In the genomic region with DNA sequence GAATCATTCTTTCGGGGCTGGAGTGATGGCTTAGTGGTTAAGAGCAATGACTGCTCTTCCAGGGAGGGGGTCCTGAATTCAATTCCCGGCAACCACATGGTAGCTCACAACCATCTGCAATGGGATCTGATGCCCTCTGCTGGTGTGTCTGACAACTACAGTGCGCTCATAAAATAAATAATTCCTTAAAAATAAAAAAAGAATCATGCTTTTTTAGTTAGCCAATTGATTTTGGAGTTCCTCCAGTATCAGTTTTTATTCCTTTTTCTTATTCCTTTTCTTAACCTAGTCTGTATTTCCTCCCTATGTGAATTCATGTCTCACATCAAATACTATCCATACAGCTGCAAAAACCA, we compare ENCODE assay signal across 18 mouse cellular contexts. TPM values are rescaled to one million over a fixed set of nuclear protein-coding genes. Genes with fewer than 3 reads are reported as not detected.
DNase-seq lines count a peak whose midpoint lies in the region; ATAC-seq and TF ChIP-seq lines count a peak whose summit lies in the region.
"Had no signal": no experiment of that assay in that cellular context is flagged by ENCODE, and none has a peak within 500 bp of the region (broad histone marks: within the 10 kb centered on the region; RNA-seq: fewer than 3 reads in every experiment).

No protein-coding gene starts in this region.

- H3K9me3 ChIP-seq in liver, embryonic 11.5 days (ENCODE audit: control insufficient read depth, low read length), result no peaks in the 10 kb centered on the region
- H3K9me3 ChIP-seq in stomach, postnatal 0 days (ENCODE audit: control insufficient read depth, low read length), result no peaks in the 10 kb centered on the region
- H3K9me3 ChIP-seq: embryonic facial prominence, embryonic 10.5 days; heart, embryonic 15.5 days had no signal

- no peaks in the 10 kb centered on the region for H3K36me3 ChIP-seq in liver, adult 2 months (ENCODE audit: control insufficient read depth, insufficient read depth, low read length)
- H3K36me3 ChIP-seq in liver, embryonic 11.5 days (ENCODE audit: control insufficient read depth, insufficient read depth, low read length), result no peaks in the 10 kb centered on the region
- H3K36me3 ChIP-seq in stomach, postnatal 0 days (ENCODE audit: control insufficient read depth, insufficient read depth, low read length), result no peaks in the 10 kb centered on the region
- H3K36me3 ChIP-seq: embryonic facial prominence, embryonic 10.5 days; heart, embryonic 15.5 days had no signal

- TF ChIP-seq CTCF in gastrocnemius, adult 2 months (IDR thresholded peaks at IDR 0.05), result peak; percentile 13; the same call in 1 of the 2 replicates
- TF ChIP-seq CTCF in liver, adult 2 months (IDR thresholded peaks at IDR 0.05; ENCODE audit: low read depth, low read length), result 0 out of 2 replicates have a peak, but pooled peaks have one; percentile 6
- peak; percentile 25 for TF ChIP-seq CTCF in stomach, postnatal 0 days (IDR thresholded peaks at IDR 0.05; ENCODE audit: low read depth)

- intact Hi-C loops in gastrocnemius, adult 2 months (cut with DNase I), result no loop called here

- no peak for TF ChIP-seq POLR2A in liver, adult 2 months (IDR thresholded peaks at IDR 0.05; ENCODE audit: extremely low read depth, insufficient read depth, low read length)

- H3K9ac ChIP-seq in liver, adult 2 months (ENCODE audit: low read depth, low read length), result no peak overlapping the region
- H3K9ac ChIP-seq in liver, embryonic 11.5 days (ENCODE audit: low read depth, low read length), result no peak overlapping the region
- H3K9ac ChIP-seq in stomach, postnatal 0 days (ENCODE audit: low read length), result no peak overlapping the region
- H3K9ac ChIP-seq: heart, embryonic 15.5 days had no signal

- no peak for TF ChIP-seq EP300 in stomach, postnatal 0 days (optimal IDR thresholded peaks at IDR 0.05)

- peaks cover 14% of the 10 kb centered on the region; the same call in 1 of the 2 replicates for H3K79me2 ChIP-seq in liver, adult 2 months (ENCODE audit: control insufficient read depth, insufficient read depth, low read length)

- 92% methylated on average over 3 of the region's 3 CpGs for WGBS in liver, adult 2 months
- WGBS in liver, embryonic 11.5 days, result 82% methylated on average over 3 of the region's 3 CpGs
- 94% methylated on average over 3 of the region's 3 CpGs for WGBS in stomach, postnatal 0 days

- H3K4me1 ChIP-seq in liver, adult 2 months (ENCODE audit: control insufficient read depth, insufficient read depth, low read length), result peaks cover 4% of the 10 kb centered on the region
- peaks cover 7% of the 10 kb centered on the region for H3K4me1 ChIP-seq in liver, embryonic 11.5 days (replicated peaks; ENCODE audit: control insufficient read depth, insufficient read depth, low read length)
- H3K4me1 ChIP-seq in stomach, postnatal 0 days (replicated peaks; ENCODE audit: control insufficient read depth, insufficient read depth), result no peaks in the 10 kb centered on the region
- H3K4me1 ChIP-seq: embryonic facial prominence, embryonic 10.5 days; heart, embryonic 15.5 days had no signal

- ATAC-seq in liver, embryonic 11.5 days (replicated peaks; ENCODE audit: low FRiP score), result no peak
- no peak for ATAC-seq in stomach, postnatal 0 days (ENCODE audit: low FRiP score, low TSS enrichment)
- ATAC-seq: CD4-positive, CD25-positive, alpha-beta regulatory T cell, adult 4 months; midbrain, embryonic 16.5 days had no signal

- H3K4me3 ChIP-seq in gastrocnemius, adult 2 months, result no peak overlapping the region
- no peak overlapping the region for H3K4me3 ChIP-seq in liver, adult 2 months (ENCODE audit: insufficient read depth, low read depth, low read length)
- no peak overlapping the region for H3K4me3 ChIP-seq in liver, embryonic 11.5 days (ENCODE audit: low read depth, low read length)
- H3K4me3 ChIP-seq in stomach, postnatal 0 days (ENCODE audit: low read depth, low read length), result no peak overlapping the region
- H3K4me3 ChIP-seq: embryonic facial prominence, embryonic 10.5 days; heart, embryonic 15.5 days had no signal

- no peak overlapping the region for H3K27ac ChIP-seq in gastrocnemius, adult 2 months
- H3K27ac ChIP-seq in liver, adult 2 months (replicated peaks; ENCODE audit: insufficient read depth, low read depth, low read length), result no peak overlapping the region
- H3K27ac ChIP-seq in liver, embryonic 11.5 days (ENCODE audit: low read depth, low read length), result no peak overlapping the region
- H3K27ac ChIP-seq in stomach, postnatal 0 days (replicated peaks), result no peak overlapping the region
- H3K27ac ChIP-seq: embryonic facial prominence, embryonic 10.5 days; heart, embryonic 15.5 days had no signal

- DNase-seq in gastrocnemius, adult 2 months, result no peak
- DNase-seq in gastrocnemius, postnatal 4 days (ENCODE audit: low spot score in 2 of 2), result no peak
- DNase-seq in liver, adult 2 months (ENCODE audit: extremely low read depth, low read depth, low spot score), result no peak
- no peak for DNase-seq in liver
- DNase-seq in liver, embryonic 11.5 days (ENCODE audit: low spot score), result no peak
- DNase-seq in stomach, postnatal 0 days (ENCODE audit: low spot score), result no peak
- DNase-seq in gastrocnemius, adult 18-20 months (ENCODE audit: low spot score), result no peak
- DNase-seq: cerebellum, adult 8-10 months; gastrocnemius, postnatal 14 days; kidney, adult 8-10 months; kidney, postnatal 36 days; lung, postnatal 36 days; right cerebral cortex, postnatal 4 days; thymus, postnatal 14 days had no signal

- H3K27me3 ChIP-seq in liver, adult 2 months (ENCODE audit: control insufficient read depth, insufficient read depth, low read length), result no peaks in the 10 kb centered on the region
- no peaks in the 10 kb centered on the region for H3K27me3 ChIP-seq in liver, embryonic 11.5 days (replicated peaks; ENCODE audit: control insufficient read depth, insufficient read depth, low read length)
- no peaks in the 10 kb centered on the region for H3K27me3 ChIP-seq in stomach, postnatal 0 days (ENCODE audit: control insufficient read depth, insufficient read depth, low read length)
- H3K27me3 ChIP-seq: heart, embryonic 15.5 days had no signal

- peak overlapping the region; percentile 43 for H3K4me2 ChIP-seq in liver, embryonic 11.5 days
- no peak overlapping the region for H3K4me2 ChIP-seq in stomach, postnatal 0 days (replicated peaks; ENCODE audit: low read depth)
- H3K4me2 ChIP-seq: heart, embryonic 15.5 days had no signal

RNA-seq across cellular contexts. Expression of a gene that starts 9.1 kb away (rescaled TPM):
- 10 to 100 TPM; 10.5 to 11.4 TPM for total RNA-seq in gastrocnemius, adult 2 months (2021)
- 1 to 10 TPM; 7.9 to 9.6 TPM for total RNA-seq in gastrocnemius, postnatal 4 days (2021)
- total RNA-seq in liver, adult 2 months (2014; rRNA removed), result 9.0 and 9.7 TPM in 2 replicates
- 0.65 TPM in 2 replicates for polyA plus RNA-seq in liver, adult 2 months (2012; rRNA removed)
- 7.3 and 7.8 TPM in 2 replicates for polyA plus RNA-seq in liver, embryonic 11.5 days (2014; fragmentation: Nextera tagmentation; extraction: Ambion mirVana)
- polyA plus RNA-seq in stomach, postnatal 0 days (2015; fragmentation: Nextera tagmentation; extraction: Ambion mirVana), result 2.4 and 2.6 TPM in 2 replicates
- 10 to 100 TPM; 10.7 to 10.8 TPM for total RNA-seq in gastrocnemius, adult 18-20 months (2021)

RNA-seq across cellular contexts. Expression of a gene that starts 9.4 kb away (rescaled TPM):
- 10 to 100 TPM; 18.2 to 26.7 TPM for total RNA-seq in gastrocnemius, adult 2 months (2021)
- total RNA-seq in gastrocnemius, postnatal 4 days (2021), result 10 to 100 TPM; 64.2 to 70.3 TPM
- total RNA-seq in liver, adult 2 months (2014; rRNA removed), result 29.5 and 32.2 TPM in 2 replicates
- polyA plus RNA-seq in liver, adult 2 months (2012; rRNA removed), result 6.7 and 7.0 TPM in 2 replicates
- 58.3 and 67.7 TPM in 2 replicates for polyA plus RNA-seq in liver, embryonic 11.5 days (2014; fragmentation: Nextera tagmentation; extraction: Ambion mirVana)
- 32.0 and 36.2 TPM in 2 replicates for polyA plus RNA-seq in stomach, postnatal 0 days (2015; fragmentation: Nextera tagmentation; extraction: Ambion mirVana)
- total RNA-seq in gastrocnemius, adult 18-20 months (2021), result 10 to 100 TPM; 21.7 to 23.9 TPM
